Mouse (Mus musculus): Measurements from ENCODE around the gene Tmem164. TPM values are rescaled to one million over a fixed set of nuclear protein-coding genes. Genes with fewer than 3 reads are reported as not detected.
A peak's percentile ranks its signal among the peaks of the same experiment; 100 is the strongest.
"Not testable (repeated sequence)": the region's sequence is repeated elsewhere in the genome, so short reads cannot be mapped to it uniquely, and the experiment has no call there.

The Tmem164 gene
- 65.5 and 69.9 TPM in 2 replicates for polyA plus RNA-seq (2015; fragmentation: Nextera tagmentation; extraction: Ambion mirVana)

DNA sequence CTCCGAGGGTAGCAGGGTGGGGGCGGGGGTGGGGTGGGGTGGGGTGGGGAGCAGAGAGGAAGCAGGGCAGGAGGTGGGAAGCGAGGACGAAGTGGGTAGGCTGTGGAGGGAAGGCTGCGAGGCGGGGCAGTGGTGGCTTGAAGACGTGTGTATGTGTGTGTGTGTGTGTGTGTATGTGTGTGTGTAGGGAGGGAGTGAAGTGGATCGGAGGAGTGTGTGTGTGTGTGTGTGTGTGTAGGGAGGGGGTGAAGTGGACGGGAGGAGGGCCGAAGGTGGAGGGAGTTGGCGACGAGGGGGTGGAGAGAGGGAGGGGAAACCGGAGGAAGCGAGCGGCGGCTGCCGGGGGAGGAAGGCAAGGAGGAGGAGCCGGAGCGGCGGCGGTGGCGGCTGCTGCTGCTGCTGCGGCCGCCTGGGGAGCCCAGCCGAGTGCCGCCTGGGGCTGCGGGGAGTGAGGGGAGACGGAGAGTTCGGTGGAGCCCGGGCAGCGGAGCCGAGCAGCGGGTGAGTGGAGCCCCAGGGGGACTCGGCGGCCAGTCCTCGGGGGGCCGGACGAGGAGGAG is at the start of gene Tmem164:
Gene Tmem164 (plus strand): TSS at position 351 of the 560 bp plus-strand sequence.
- Histone ChIP-seq H3K4me1 (peaks cover 27% of the 10 kb centered on the region; the same call in 1 of the 2 replicates), H3K4me2 (replicated peaks) (peak within 1 kb of the TSS; percentile 82), H3K9ac (peak within 1 kb of the TSS; percentile 80), H3K27me3 (peaks cover 41% of the 10 kb centered on the region; the same call in 1 of the 2 replicates), H3K4me3 (peak within 1 kb of the TSS; percentile 63), H3K27ac (peak within 1 kb of the TSS; percentile 93), H3K9me3 (no peaks in the 10 kb centered on the region), H3K36me3 (no peaks in the 10 kb centered on the region)
- WGBS: 6% methylated on average over 17 of the region's 38 CpGs
- ATAC-seq (ENCODE audit: low FRiP score, low read depth): peak; percentile 88

DNA sequence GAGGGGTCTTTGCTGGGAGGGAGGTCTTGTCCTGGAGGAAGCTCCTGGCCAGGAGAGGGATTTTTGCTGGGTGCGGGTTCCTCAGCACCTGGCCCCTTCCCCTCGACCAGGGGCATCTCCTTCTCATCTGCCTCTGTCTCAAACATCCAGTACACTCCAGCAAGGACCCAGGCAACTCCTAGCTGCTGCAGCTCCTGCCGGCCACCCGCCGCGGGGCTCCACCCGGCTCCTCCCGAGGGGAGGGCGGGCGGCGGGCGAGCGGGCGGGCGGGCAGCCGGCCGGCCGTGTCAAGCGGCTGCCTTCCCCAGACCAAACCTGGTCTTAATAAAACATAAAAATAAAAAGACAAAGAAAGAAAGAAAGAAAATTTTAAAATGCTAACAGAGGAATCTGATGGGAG is 48.2 kb upstream of the Tmem164 start:
- whole genome bisulfite sequencing: 15% methylated on average over 16 of the region's 19 CpGs
- H3K36me3 ChIP-seq; H3K4me1 ChIP-seq; H3K4me3 ChIP-seq; ATAC-seq (ENCODE audit: low FRiP score, low read depth); H3K9ac ChIP-seq; H3K27ac ChIP-seq; H3K9me3 ChIP-seq: not testable (repeated sequence)
- Histone ChIP-seq H3K27me3 (peaks cover 21% of the 10 kb centered on the region; the same call in 1 of the 2 replicates), H3K4me2 (replicated peaks) (peak overlapping the region; percentile 45)

DNA sequence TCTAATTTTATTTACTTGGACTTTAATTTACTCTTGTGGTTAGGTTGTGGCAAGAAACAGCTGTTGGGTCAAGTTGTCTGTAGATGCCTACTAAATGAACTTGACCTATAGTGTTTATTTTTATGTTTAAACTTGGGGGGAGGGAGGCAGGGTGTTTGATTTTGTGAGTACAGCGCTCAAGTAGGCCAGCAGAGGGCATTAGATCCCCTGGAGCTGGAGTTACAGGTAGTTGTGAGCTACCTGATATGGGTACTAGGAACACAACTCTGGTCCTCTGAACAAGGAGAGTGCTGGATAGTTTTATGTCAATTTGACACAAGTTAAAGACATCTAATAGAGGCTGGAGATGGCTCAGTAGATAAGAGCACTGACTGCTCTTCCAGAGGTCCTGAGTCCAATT is 34.0 kb upstream of the Tmem164 start:
- Histone ChIP-seq H3K4me3 (no peak overlapping the region), H3K9ac (no peak overlapping the region), H3K36me3 (no peaks in the 10 kb centered on the region), H3K4me2 (replicated peaks) (no peak overlapping the region), H3K9me3 (no peaks in the 10 kb centered on the region), H3K27me3 (peaks cover 5% of the 10 kb centered on the region; the same call in 1 of the 2 replicates), H3K27ac (no peak overlapping the region), H3K4me1 (peaks cover 4% of the 10 kb centered on the region; the same call in 1 of the 2 replicates)
- 74% methylated on average over 1 of the region's 1 CpGs for WGBS
- ATAC-seq (ENCODE audit: low FRiP score, low read depth): no peak

DNA sequence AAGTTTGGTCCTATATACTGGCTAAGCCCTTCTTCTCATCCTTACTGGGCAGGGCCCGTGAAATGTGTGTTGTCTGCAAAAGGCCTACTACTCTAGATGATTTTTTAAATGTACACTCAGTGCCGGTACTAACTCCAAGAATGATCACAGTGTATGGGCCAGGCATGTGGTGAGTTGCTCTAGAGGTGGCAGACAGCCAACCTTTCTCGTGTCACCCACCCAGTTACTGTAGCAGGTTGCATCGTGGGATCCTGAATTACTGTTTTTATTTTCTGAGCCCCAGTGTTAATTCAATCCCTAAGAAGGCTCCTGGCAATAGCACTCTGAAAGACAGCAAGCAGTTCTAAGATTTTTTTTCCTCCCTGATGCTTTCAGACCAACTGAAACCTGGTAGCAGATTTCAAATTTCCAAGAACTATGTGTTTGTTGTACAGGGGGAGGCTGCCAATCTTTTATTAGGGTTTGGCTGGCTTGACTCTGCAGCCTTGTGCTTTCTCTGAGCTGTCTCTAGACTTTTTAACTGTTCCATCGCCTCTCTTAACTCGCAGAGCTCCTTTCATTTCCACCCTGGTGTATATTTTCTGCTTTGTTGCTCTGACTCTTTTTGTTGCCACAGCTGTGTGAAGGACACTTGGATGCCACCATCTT is 31.0 kb upstream of the Tmem164 start:
- no peak overlapping the region for H3K4me3 ChIP-seq
- peaks cover 5% of the 10 kb centered on the region; the same call in 1 of the 2 replicates for H3K27me3 ChIP-seq
- WGBS: 42% methylated on average over 6 of the region's 6 CpGs
- no peaks in the 10 kb centered on the region for H3K9me3 ChIP-seq
- H3K4me1 ChIP-seq: peaks cover 4% of the 10 kb centered on the region; the same call in 1 of the 2 replicates
- peak overlapping the region; percentile 52; the same call in 1 of the 2 replicates for H3K27ac ChIP-seq
- no peak overlapping the region for H3K4me2 ChIP-seq (replicated peaks)
- H3K9ac ChIP-seq: no peak overlapping the region
- peak; percentile 73 for ATAC-seq (ENCODE audit: low FRiP score, low read depth)
- H3K36me3 ChIP-seq: no peaks in the 10 kb centered on the region

DNA sequence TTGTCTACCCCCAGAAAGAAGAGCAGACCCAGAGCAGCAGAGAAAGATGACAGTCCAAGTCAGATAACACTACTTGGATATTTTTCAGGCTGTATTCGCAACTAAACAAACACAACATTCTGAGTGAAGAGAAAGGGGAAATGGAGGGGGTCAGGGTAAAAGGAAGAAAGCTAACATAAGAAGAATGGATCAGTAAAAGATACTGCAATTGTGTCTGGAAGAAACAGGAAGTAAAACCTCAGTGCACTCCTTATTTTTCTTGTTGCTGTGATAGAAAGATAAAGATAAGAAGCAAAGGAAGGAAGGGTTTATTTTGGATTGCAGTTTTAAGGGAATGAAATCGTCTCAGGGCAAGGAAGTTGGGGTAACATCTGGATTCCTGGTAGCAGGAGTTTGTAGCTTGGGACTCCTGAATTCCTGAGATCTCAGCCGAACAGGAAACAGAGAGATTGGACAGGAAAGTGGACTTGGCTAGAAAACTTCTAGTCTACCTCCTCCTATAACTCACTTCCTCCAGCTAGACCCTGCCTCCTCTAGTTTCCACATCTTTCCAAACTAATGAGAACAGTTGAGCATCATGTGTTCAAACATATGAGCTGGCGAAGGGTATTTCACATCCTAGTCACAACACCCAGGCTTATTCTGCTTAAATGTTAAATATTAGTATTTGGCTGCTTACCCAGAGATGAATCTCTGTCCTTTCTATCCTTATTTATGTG is 16.3 kb upstream of the Tmem164 start:
- peak; percentile 64 for ATAC-seq (ENCODE audit: low FRiP score, low read depth)
- 58% methylated on average over 4 of the region's 4 CpGs for WGBS
- peak overlapping the region; percentile 84 for H3K27ac ChIP-seq

DNA sequence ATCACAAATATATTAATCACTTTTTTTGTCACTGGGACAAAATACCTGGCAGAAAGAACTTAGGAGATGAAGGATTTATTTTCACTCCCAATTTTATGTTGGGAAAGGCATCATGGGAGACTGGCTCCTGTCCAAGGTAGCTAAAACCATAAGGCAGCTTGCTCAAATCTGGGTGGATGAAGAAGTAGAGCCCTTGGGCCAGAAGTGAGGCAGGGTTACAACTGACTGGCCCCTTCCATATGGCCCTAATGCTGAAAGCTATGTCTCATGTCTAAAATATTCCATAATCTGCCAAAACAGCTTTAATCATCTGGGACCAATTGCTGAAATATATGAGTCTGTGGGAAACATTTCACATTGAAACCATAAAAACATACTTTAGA is 15.8 kb upstream of the Tmem164 start:
- Histone ChIP-seq H3K27ac (peak overlapping the region; percentile 84; the same call in 1 of the 2 replicates), H3K9me3 (no peaks in the 10 kb centered on the region), H3K27me3 (peaks cover 17% of the 10 kb centered on the region; the same call in 1 of the 2 replicates), H3K4me3 (no peak overlapping the region), H3K4me1 (peaks cover 37% of the 10 kb centered on the region), H3K9ac (no peak overlapping the region), H3K36me3 (no peaks in the 10 kb centered on the region), H3K4me2 (replicated peaks) (no peak overlapping the region)
- ATAC-seq (ENCODE audit: low FRiP score, low read depth): peak; percentile 88

More for the DNA sequence above, 16.3 kb upstream of the Tmem164 start:
- Histone ChIP-seq H3K9ac (no peak overlapping the region), H3K9me3 (no peaks in the 10 kb centered on the region), H3K36me3 (no peaks in the 10 kb centered on the region), H3K4me2 (replicated peaks) (no peak overlapping the region), H3K4me3 (no peak overlapping the region), H3K27me3 (peaks cover 17% of the 10 kb centered on the region; the same call in 1 of the 2 replicates), H3K4me1 (peaks cover 32% of the 10 kb centered on the region)

DNA sequence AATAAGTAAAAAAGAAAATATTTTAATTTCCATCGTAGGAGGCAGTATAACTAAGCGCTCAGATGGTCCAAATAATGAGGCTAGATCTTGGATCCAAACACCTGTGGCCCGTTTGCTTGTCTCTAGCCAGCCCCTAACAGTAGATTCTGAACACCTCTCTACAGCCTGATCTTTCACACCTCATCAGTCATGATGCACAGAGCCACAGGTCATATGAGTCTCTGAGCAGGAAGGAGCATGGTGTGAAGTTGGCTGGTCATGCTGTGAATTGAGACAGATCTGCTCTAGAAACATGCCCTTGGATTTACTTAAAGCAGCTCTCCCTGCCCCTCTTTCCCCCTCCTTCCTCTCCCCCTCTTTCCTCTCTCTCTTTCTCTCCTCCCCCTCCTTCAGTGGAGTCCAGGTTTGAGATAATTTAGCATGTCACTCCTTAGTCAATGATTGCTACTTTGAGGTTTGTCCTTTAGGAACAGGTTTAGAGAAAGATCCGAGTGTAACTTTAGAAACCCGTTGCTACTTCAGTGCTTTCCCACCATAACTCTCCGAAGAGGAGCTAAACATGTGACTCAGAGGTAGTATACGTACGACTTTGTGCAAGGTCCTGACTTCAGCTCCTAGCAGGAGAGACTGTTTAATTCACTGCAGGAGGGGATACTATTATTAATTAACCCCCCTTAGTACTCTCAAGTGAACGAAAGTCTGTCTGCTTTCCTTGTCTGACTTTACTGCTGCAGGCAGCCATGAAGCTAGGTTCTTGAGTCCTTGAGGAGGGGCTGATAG is 11.7 kb upstream of the Tmem164 start:
- Histone ChIP-seq H3K4me3 (no peak overlapping the region), H3K27me3 (peaks cover 27% of the 10 kb centered on the region; the same call in 1 of the 2 replicates), H3K27ac (peak overlapping the region; percentile 73), H3K9me3 (no peaks in the 10 kb centered on the region), H3K4me2 (replicated peaks) (peak overlapping the region; percentile 42), H3K36me3 (no peaks in the 10 kb centered on the region), H3K4me1 (peaks cover 35% of the 10 kb centered on the region), H3K9ac (peak overlapping the region; percentile 19; the same call in 1 of the 2 replicates)
- peak; percentile 55 for ATAC-seq (ENCODE audit: low FRiP score, low read depth)
- 36% methylated on average over 9 of the region's 9 CpGs for whole genome bisulfite sequencing

DNA sequence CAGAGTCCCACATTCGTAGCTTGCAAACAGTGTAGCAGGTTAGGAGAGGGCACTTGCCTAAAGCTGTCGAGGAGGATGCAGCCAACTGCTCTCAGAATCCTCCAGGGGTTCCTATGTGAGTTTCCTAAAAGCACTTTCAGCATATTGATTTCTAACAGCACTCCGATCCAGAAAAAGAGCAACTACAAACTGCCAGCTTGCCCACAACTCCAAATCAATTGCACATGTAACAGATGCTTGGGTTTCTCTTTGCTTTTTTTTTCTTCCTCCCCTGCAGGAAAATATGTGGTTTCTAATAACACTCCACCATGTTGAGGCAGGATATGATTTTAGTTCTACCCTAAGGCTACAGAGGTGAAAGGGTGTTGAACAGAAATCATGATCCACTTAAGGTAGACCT is 11.1 kb upstream of the Tmem164 start:
- peaks cover 32% of the 10 kb centered on the region for H3K4me1 ChIP-seq
- peaks cover 28% of the 10 kb centered on the region; the same call in 1 of the 2 replicates for H3K27me3 ChIP-seq
- ATAC-seq (ENCODE audit: low FRiP score, low read depth): no peak
- peak overlapping the region; percentile 42 for H3K4me2 ChIP-seq (replicated peaks)
- H3K9ac ChIP-seq: peak overlapping the region; percentile 19; the same call in 1 of the 2 replicates
- H3K36me3 ChIP-seq: no peaks in the 10 kb centered on the region
- 23% methylated on average over 3 of the region's 3 CpGs for WGBS
- peak overlapping the region; percentile 73 for H3K27ac ChIP-seq
- no peak overlapping the region for H3K4me3 ChIP-seq
- H3K9me3 ChIP-seq: no peaks in the 10 kb centered on the region

DNA sequence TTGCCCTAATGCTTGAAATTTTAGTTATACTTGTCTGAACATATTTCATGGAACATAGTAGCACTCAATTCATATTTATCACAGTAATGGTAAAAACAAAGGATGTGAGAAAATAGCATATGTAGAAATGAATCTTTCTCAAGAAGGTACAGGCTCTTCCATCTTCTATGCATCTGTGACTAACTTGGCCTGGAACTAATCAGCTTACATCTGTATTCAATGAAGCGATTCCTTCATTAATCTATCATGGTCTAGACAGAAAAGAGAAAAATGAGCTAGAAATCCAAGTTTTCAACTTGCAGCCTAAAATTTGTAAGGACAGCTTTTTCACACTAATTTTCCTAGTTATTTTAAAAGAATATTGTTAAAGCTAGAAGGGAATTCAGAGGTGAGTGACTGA is 10.1 kb upstream of the Tmem164 start:
- Histone ChIP-seq H3K9ac (no peak overlapping the region), H3K4me3 (no peak overlapping the region), H3K9me3 (no peaks in the 10 kb centered on the region), H3K27ac (no peak overlapping the region), H3K4me2 (replicated peaks) (no peak overlapping the region), H3K4me1 (peaks cover 27% of the 10 kb centered on the region), H3K36me3 (no peaks in the 10 kb centered on the region), H3K27me3 (peaks cover 23% of the 10 kb centered on the region; the same call in 1 of the 2 replicates)
- no peak for ATAC-seq (ENCODE audit: low FRiP score, low read depth)
- WGBS: 45% methylated on average over 1 of the region's 1 CpGs

DNA sequence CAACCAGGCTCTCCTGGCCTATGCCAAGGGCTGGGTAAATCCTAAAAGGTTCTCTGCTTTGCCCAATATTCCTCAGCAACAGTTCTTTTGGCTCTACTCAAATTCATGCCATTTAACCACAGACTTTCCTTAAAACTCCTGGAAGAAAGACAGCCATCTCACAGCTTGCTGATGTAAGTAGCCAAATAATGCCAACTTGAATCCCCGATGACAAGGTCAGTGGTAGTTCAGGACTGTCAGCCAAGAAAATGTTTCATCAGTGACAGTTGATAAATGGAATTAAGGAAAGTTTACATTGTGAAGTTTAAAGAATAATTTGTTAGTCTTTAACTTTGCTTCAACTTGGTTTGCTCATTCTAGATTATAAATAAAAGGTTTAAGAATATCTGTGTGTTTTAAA is 8.5 kb upstream of the Tmem164 start:
- H3K4me3 ChIP-seq: no peak overlapping the region
- no peak for ATAC-seq (ENCODE audit: low FRiP score, low read depth)
- no peaks in the 10 kb centered on the region for H3K36me3 ChIP-seq
- no peak overlapping the region for H3K27ac ChIP-seq
- H3K9ac ChIP-seq: no peak overlapping the region
- H3K27me3 ChIP-seq: peaks cover 23% of the 10 kb centered on the region; the same call in 1 of the 2 replicates
- H3K4me2 ChIP-seq (replicated peaks): no peak overlapping the region
- H3K9me3 ChIP-seq: no peaks in the 10 kb centered on the region
- H3K4me1 ChIP-seq: peaks cover 24% of the 10 kb centered on the region
- 91% methylated on average over 1 of the region's 1 CpGs for WGBS

DNA sequence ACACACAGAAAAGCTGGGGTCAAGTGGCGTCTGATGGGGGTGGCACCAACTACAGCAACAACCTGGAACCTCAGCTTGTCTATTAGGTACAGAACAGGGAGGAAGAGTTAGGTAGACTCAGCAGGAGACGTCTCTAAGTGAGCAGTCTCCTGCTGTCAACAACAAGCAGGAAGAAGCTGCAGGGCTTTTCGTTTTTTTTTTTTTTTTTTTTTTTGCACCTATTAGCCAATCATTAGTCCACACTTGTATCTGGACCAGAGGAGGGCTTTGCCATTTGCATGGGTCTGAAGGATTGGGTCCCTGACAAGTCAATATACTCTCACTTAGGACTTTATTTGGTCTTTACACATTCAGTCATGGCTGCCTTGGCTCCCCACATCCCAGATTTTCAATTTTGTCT is 4.0 kb upstream of the Tmem164 start:
- 80% methylated on average over 2 of the region's 3 CpGs for whole genome bisulfite sequencing
- H3K36me3 ChIP-seq: no peaks in the 10 kb centered on the region
- no peak for ATAC-seq (ENCODE audit: low FRiP score, low read depth)
- H3K9ac ChIP-seq: no peak overlapping the region
- H3K27me3 ChIP-seq: peaks cover 37% of the 10 kb centered on the region; the same call in 1 of the 2 replicates
- no peak overlapping the region for H3K27ac ChIP-seq
- no peaks in the 10 kb centered on the region for H3K9me3 ChIP-seq
- no peak overlapping the region for H3K4me2 ChIP-seq (replicated peaks)
- no peak overlapping the region for H3K4me3 ChIP-seq
- no peaks in the 10 kb centered on the region for H3K4me1 ChIP-seq

Data from limb, embryonic 13.5 days (tissue).